Mouse (Mus musculus): ENCODE results near the gene Mak. TPM values are rescaled to one million over a fixed set of nuclear protein-coding genes. Genes with fewer than 3 reads are reported as not detected.

The Mak gene
- not detected in 2 replicates for polyA plus RNA-seq (2012; ENCODE audit: low replicate concordance)

GRCm38 (mm10) chr13:41079421-41079780 is at the start of gene Mak:
TSS of gene Mak (minus strand) at chr13:41079706.

GRCm38 (mm10) chr13:41113940-41114339 is 34.4 kb upstream of the Mak start, which contains the start of gene Sycp2l:
TSS of gene Sycp2l (plus strand) at chr13:41114307.

GRCm38 (mm10) chr13:41110935-41111334 is 31.4 kb upstream of the Mak start, which contains the start of gene Gcm2:
TSS of gene Gcm2 (minus strand) at chr13:41111035.

GRCm38 (mm10) chr13:41015829-41016634 is 63.5 kb downstream of the Mak start, which contains the start of gene Tmem14c:
TSS of gene Tmem14c (plus strand) at chr13:41016292.

GRCm38 (mm10) chr13:41000926-41001639 is 78.4 kb downstream of the Mak start, which contains the start of gene Pak1ip1:
TSS of gene Pak1ip1 (plus strand) at chr13:41001023.

Other genes with a start within 250 kb of the Mak start
- 5.6 and 10.9 TPM in 2 replicates for gene Gcnt2, start 220.0 kb downstream of the Mak start, polyA plus RNA-seq (2012; ENCODE audit: low replicate concordance)
- 22.7 and 44.7 TPM in 2 replicates for gene Pak1ip1, start 78.7 kb downstream of the Mak start, polyA plus RNA-seq (2012; ENCODE audit: low replicate concordance)
- gene Tmem14c, start 63.4 kb downstream of the Mak start, polyA plus RNA-seq (2012; ENCODE audit: low replicate concordance): 5.9 and 134 TPM in 2 replicates
- 0.04 TPM in 1 of 2 replicates, not detected in the other for gene Gcm2, start 31.3 kb upstream of the Mak start, polyA plus RNA-seq (2012; ENCODE audit: low replicate concordance)
- not detected in 2 replicates for gene Sycp2l, start 34.6 kb upstream of the Mak start, polyA plus RNA-seq (2012; ENCODE audit: low replicate concordance)
- gene Elovl2, start 140.7 kb upstream of the Mak start, polyA plus RNA-seq (2012; ENCODE audit: low replicate concordance): not detected in 2 replicates
- 1.3 and 2.5 TPM in 2 replicates for gene Smim13, start 170.1 kb upstream of the Mak start, polyA plus RNA-seq (2012; ENCODE audit: low replicate concordance)
- not detected in 2 replicates for gene Gm17364, start 194.3 kb upstream of the Mak start, polyA plus RNA-seq (2012; ENCODE audit: low replicate concordance)